In the genomic region with DNA sequence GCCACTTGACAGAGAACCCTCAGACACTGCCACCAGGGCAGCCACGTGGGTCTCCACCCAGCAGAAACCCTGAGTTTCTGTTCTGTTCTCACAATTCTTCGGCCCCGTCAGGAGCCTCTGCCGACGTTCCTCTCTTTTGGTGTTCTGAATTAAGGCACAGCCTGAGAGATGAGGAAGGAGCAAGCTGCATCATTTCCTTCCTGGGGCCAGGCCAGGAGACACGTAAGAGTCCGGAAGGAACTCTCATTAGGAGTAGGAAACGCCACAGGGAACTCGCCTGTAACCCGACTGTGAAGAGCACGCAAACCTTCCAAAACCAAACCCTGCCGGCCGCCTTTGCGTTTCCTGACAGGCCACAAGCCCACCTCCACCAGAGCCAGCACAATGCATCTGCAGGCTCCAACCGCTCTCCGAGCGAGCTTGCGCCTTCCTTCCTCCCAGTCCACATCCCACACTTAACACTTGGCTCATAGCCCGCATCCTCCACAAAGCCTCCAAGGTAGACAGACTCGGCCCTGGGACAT, we compare ENCODE assay signal across 8 mouse cellular contexts. TPM values are rescaled to one million over a fixed set of nuclear protein-coding genes. Genes with fewer than 3 reads are reported as not detected.
DNase-seq lines count a peak whose midpoint lies in the region; ATAC-seq lines count a peak whose summit lies in the region.
"Had no signal": no experiment of that assay in that cellular context is flagged by ENCODE, and none has a peak within 500 bp of the region (broad histone marks: within the 10 kb centered on the region; RNA-seq: fewer than 3 reads in every experiment).

No protein-coding gene starts in this region.

- no peaks in the 10 kb centered on the region for H3K9me3 ChIP-seq in kidney, embryonic 16.5 days (ENCODE audit: low read length)
- no peaks in the 10 kb centered on the region for H3K9me3 ChIP-seq in stomach, embryonic 16.5 days (replicated peaks; ENCODE audit: control insufficient read depth, low read length)
- H3K9me3 ChIP-seq in hindbrain, embryonic 13.5 days, result no peaks in the 10 kb centered on the region
- H3K9me3 ChIP-seq: midbrain, embryonic 12.5 days had no signal

- peak overlapping the region; percentile 68; the same call in 1 of the 2 replicates for H3K27ac ChIP-seq in kidney, embryonic 16.5 days (ENCODE audit: low read length)
- peak overlapping the region; percentile 5; the same call in 1 of the 2 replicates for H3K27ac ChIP-seq in stomach, embryonic 16.5 days (ENCODE audit: low read length)
- H3K27ac ChIP-seq in hindbrain, embryonic 13.5 days, result no peak overlapping the region
- H3K27ac ChIP-seq: midbrain, embryonic 12.5 days had no signal

- H3K4me3 ChIP-seq in kidney, embryonic 16.5 days (ENCODE audit: low read length), result no peak overlapping the region
- H3K4me3 ChIP-seq in stomach, embryonic 16.5 days (replicated peaks; ENCODE audit: low read length), result no peak overlapping the region
- no peak overlapping the region for H3K4me3 ChIP-seq in hindbrain, embryonic 13.5 days
- H3K4me3 ChIP-seq: midbrain, embryonic 12.5 days had no signal

- peak; percentile 39 for DNase-seq in B cell, adult 2 months
- DNase-seq in R1 (ENCODE audit: low read depth, low spot score), result peak; percentile 66
- peak; percentile 63 to 71 for DNase-seq in gastrocnemius, postnatal 36 days
- peak; percentile 85 for DNase-seq in lung, postnatal 10 days

- 0 out of 2 replicates have a peak overlapping the region, but pooled peaks have one; percentile 10 for H3K4me2 ChIP-seq in kidney, embryonic 16.5 days (replicated peaks; ENCODE audit: low read depth, low read length)
- no peak overlapping the region for H3K4me2 ChIP-seq in stomach, embryonic 16.5 days (ENCODE audit: low read depth, low read length)
- H3K4me2 ChIP-seq in hindbrain, embryonic 13.5 days, result no peak overlapping the region
- H3K4me2 ChIP-seq: midbrain, embryonic 12.5 days had no signal

- H3K36me3 ChIP-seq in kidney, embryonic 16.5 days (ENCODE audit: insufficient read depth, low read length), result no peaks in the 10 kb centered on the region
- no peaks in the 10 kb centered on the region for H3K36me3 ChIP-seq in stomach, embryonic 16.5 days (ENCODE audit: control insufficient read depth, insufficient read depth, low read length)
- no peaks in the 10 kb centered on the region for H3K36me3 ChIP-seq in hindbrain, embryonic 13.5 days
- H3K36me3 ChIP-seq: midbrain, embryonic 12.5 days had no signal

- no peaks in the 10 kb centered on the region for H3K27me3 ChIP-seq in kidney, embryonic 16.5 days (ENCODE audit: insufficient read depth, low read length)
- H3K27me3 ChIP-seq in stomach, embryonic 16.5 days (ENCODE audit: control insufficient read depth, insufficient read depth, low read length), result no peaks in the 10 kb centered on the region
- H3K27me3 ChIP-seq in hindbrain, embryonic 13.5 days, result no peaks in the 10 kb centered on the region

- no peak overlapping the region for H3K9ac ChIP-seq in kidney, embryonic 16.5 days (replicated peaks; ENCODE audit: low read length)
- H3K9ac ChIP-seq in stomach, embryonic 16.5 days (ENCODE audit: low read length), result no peak overlapping the region
- no peak overlapping the region for H3K9ac ChIP-seq in hindbrain, embryonic 13.5 days
- H3K9ac ChIP-seq: midbrain, embryonic 12.5 days had no signal

- intact Hi-C loops in gastrocnemius, postnatal 36 days (cut with DNase I), result no loop called here

- 75% methylated on average over 20 of the region's 20 CpGs for WGBS in kidney, embryonic 16.5 days
- 70% methylated on average over 20 of the region's 20 CpGs for WGBS in stomach, embryonic 16.5 days
- 85% methylated on average over 20 of the region's 20 CpGs for WGBS in hindbrain, embryonic 13.5 days

- peaks cover under 1% of the 10 kb centered on the region; the same call in 1 of the 2 replicates for H3K4me1 ChIP-seq in kidney, embryonic 16.5 days (ENCODE audit: insufficient read depth, low read length)
- no peaks in the 10 kb centered on the region for H3K4me1 ChIP-seq in stomach, embryonic 16.5 days (ENCODE audit: control insufficient read depth, insufficient read depth, low read length)
- H3K4me1 ChIP-seq in hindbrain, embryonic 13.5 days (replicated peaks), result no peaks in the 10 kb centered on the region
- H3K4me1 ChIP-seq: midbrain, embryonic 12.5 days had no signal

- ATAC-seq in kidney, embryonic 16.5 days (ENCODE audit: low FRiP score, low TSS enrichment), result peak; percentile 88
- peak; percentile 78; the same call in 1 of the 2 replicates for ATAC-seq in stomach, embryonic 16.5 days (ENCODE audit: insufficient read depth, low FRiP score)
- ATAC-seq in hindbrain, embryonic 13.5 days (ENCODE audit: low FRiP score), result no peak

RNA-seq across cellular contexts. Expression of gene Kdr, which starts 44.7 kb away (rescaled TPM):
- total RNA-seq in gastrocnemius, postnatal 36 days (2021), result 10 to 100 TPM; 12.6 to 16.0 TPM
- 45.2 and 45.4 TPM in 2 replicates for polyA plus RNA-seq in kidney, embryonic 16.5 days (2015; fragmentation: Nextera tagmentation; extraction: Ambion mirVana)
- polyA plus RNA-seq in stomach, embryonic 16.5 days (2015; fragmentation: Nextera tagmentation; extraction: Ambion mirVana), result 26.3 and 28.1 TPM in 2 replicates
- 24.4 and 26.0 TPM in 2 replicates for polyA plus RNA-seq in hindbrain, embryonic 13.5 days (2015; fragmentation: Nextera tagmentation; extraction: Ambion mirVana)
